In the genomic region with DNA sequence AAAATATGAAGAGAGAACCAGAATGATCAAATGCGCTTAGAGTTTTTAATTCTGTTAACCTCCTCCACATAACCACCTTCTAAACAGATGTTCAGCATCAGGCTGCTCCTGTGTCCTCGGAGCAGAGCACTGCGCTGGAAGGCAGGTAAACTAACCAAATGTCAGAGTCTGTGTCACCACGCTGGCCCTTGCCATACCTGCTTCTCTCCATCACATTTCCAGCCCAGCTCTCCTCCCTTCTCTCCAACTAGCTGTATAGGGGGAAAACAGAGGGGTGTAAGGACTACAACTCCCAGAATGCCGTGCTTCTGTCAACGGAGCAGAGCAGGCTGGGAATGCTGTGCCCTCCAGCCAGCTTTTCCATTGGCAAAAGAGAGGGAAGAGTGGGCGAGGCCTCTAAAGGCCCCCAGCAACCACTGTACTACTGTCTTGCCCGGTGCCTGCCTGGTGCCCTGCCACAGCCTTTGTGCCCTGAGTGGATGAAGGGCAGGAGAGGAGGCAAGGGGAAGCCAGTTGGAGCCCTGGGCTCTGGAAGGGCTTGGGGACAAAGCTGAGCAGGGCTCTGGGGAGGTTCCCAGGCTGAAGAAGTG, we compare ENCODE assay signal across 9 mouse cellular contexts. TPM values are rescaled to one million over a fixed set of nuclear protein-coding genes. Genes with fewer than 3 reads are reported as not detected.
DNase-seq lines count a peak whose midpoint lies in the region; ATAC-seq and TF ChIP-seq lines count a peak whose summit lies in the region.
"Had no signal": no experiment of that assay in that cellular context is flagged by ENCODE, and none has a peak within 500 bp of the region (broad histone marks: within the 10 kb centered on the region; RNA-seq: fewer than 3 reads in every experiment).

No protein-coding gene starts in this region.

- 0 out of 2 replicates have a peak overlapping the region, but pooled peaks have one; percentile 16 for H3K9ac ChIP-seq in liver, embryonic 11.5 days (ENCODE audit: low read depth, low read length)
- H3K9ac ChIP-seq in forebrain, embryonic 11.5 days (ENCODE audit: low read length) = peak overlapping the region; percentile 37; the same call in 1 of the 2 replicates
- 0 out of 2 replicates have a peak overlapping the region, but pooled peaks have one; percentile 6 for H3K9ac ChIP-seq in lung, embryonic 14.5 days

- H3K36me3 ChIP-seq in liver, embryonic 11.5 days (ENCODE audit: control insufficient read depth, insufficient read depth, low read length) = peaks cover 11% of the 10 kb centered on the region; the same call in 1 of the 2 replicates
- no peaks in the 10 kb centered on the region; the same call in 1 of the 2 replicates for H3K36me3 ChIP-seq in forebrain, embryonic 11.5 days (ENCODE audit: control insufficient read depth, insufficient read depth, low read length)
- peaks cover 36% of the 10 kb centered on the region for H3K36me3 ChIP-seq in lung, embryonic 14.5 days (ENCODE audit: insufficient read depth)

- no peak for DNase-seq in liver, embryonic 11.5 days (ENCODE audit: low spot score)
- no peak for DNase-seq in liver
- DNase-seq in forebrain, embryonic 11.5 days (ENCODE audit: low spot score) = peak; percentile 68
- DNase-seq in heart, postnatal 36 days = peak; percentile 31 to 48
- peak; percentile 79 to 80 for DNase-seq in layer of hippocampus, adult 18-20 months (ENCODE audit: low spot score in 2 of 2)
- peak; percentile 76 for DNase-seq in lung, embryonic 14.5 days
- peak; percentile 87 for DNase-seq in right cerebral cortex, adult 18-20 months
- no peak for DNase-seq in ovary, adult 18-20 months (ENCODE audit: low spot score)

- H3K4me3 ChIP-seq in liver, embryonic 11.5 days (ENCODE audit: low read depth, low read length) = no peak overlapping the region; the same call in 1 of the 2 replicates
- no peak overlapping the region for H3K4me3 ChIP-seq in forebrain, embryonic 11.5 days (ENCODE audit: low read depth, low read length)
- H3K4me3 ChIP-seq in lung, embryonic 14.5 days (ENCODE audit: low read depth, low read length) = 0 out of 2 replicates have a peak overlapping the region, but pooled peaks have one; percentile 2

- peak; percentile 44; the same call in 1 of the 2 replicates for ATAC-seq in liver, embryonic 11.5 days (replicated peaks; ENCODE audit: low FRiP score)
- peak; percentile 61 for ATAC-seq in forebrain, embryonic 11.5 days (replicated peaks; ENCODE audit: low FRiP score)
- peak; percentile 51; the same call in 1 of the 2 replicates for ATAC-seq in lung, embryonic 14.5 days (ENCODE audit: insufficient read depth)

- H3K9me3 ChIP-seq in liver, embryonic 11.5 days (ENCODE audit: control insufficient read depth, low read length) = no peaks in the 10 kb centered on the region
- H3K9me3 ChIP-seq in forebrain, embryonic 11.5 days (ENCODE audit: control insufficient read depth, low read length) = no peaks in the 10 kb centered on the region
- H3K9me3 ChIP-seq in lung, embryonic 14.5 days (ENCODE audit: low read depth, low read length) = no peaks in the 10 kb centered on the region

- no peak for TF ChIP-seq CTCF in lung, embryonic 14.5 days (IDR thresholded peaks at IDR 0.05; ENCODE audit: low read depth)

- no peaks in the 10 kb centered on the region for H3K27me3 ChIP-seq in liver, embryonic 11.5 days (replicated peaks; ENCODE audit: control insufficient read depth, insufficient read depth, low read length)
- no peaks in the 10 kb centered on the region for H3K27me3 ChIP-seq in forebrain, embryonic 11.5 days (ENCODE audit: control insufficient read depth, insufficient read depth, low read length)
- H3K27me3 ChIP-seq in lung, embryonic 14.5 days (ENCODE audit: insufficient read depth, low read length) = no peaks in the 10 kb centered on the region

- peaks cover 17% of the 10 kb centered on the region for H3K4me1 ChIP-seq in liver, embryonic 11.5 days (replicated peaks; ENCODE audit: control insufficient read depth, insufficient read depth, low read length)
- H3K4me1 ChIP-seq in forebrain, embryonic 11.5 days (replicated peaks; ENCODE audit: control insufficient read depth, insufficient read depth, low read length) = peaks cover 14% of the 10 kb centered on the region; the same call in 1 of the 2 replicates
- peaks cover 8% of the 10 kb centered on the region; the same call in 1 of the 2 replicates for H3K4me1 ChIP-seq in lung, embryonic 14.5 days (ENCODE audit: insufficient read depth)

- H3K27ac ChIP-seq in liver, embryonic 11.5 days (ENCODE audit: low read depth, low read length) = peak overlapping the region; percentile 52
- peak overlapping the region; percentile 68 for H3K27ac ChIP-seq in forebrain, embryonic 11.5 days (ENCODE audit: low read depth, low read length)
- no peak overlapping the region for H3K27ac ChIP-seq in lung, embryonic 14.5 days (ENCODE audit: low read depth)

- 51% methylated on average over 8 of the region's 8 CpGs for WGBS in liver, embryonic 11.5 days
- 57% methylated on average over 8 of the region's 8 CpGs for WGBS in forebrain, embryonic 11.5 days
- WGBS in lung, embryonic 14.5 days = 51% methylated on average over 8 of the region's 8 CpGs

- peak overlapping the region; percentile 51 for H3K4me2 ChIP-seq in liver, embryonic 11.5 days
- H3K4me2 ChIP-seq in forebrain, embryonic 11.5 days (ENCODE audit: low read depth, low read length, severe bottlenecking) = 0 out of 2 replicates have a peak overlapping the region, but pooled peaks have one; percentile 21
- H3K4me2 ChIP-seq in lung, embryonic 14.5 days = peak overlapping the region; percentile 34

- intact Hi-C loops in heart, postnatal 36 days (cut with DNase I) = loop anchor here (5.0 kb wide), 1 partner anchor 352 kb away; a partner anchor contains a TSS

RNA-seq across cellular contexts. Expression of a gene that starts 5.6 kb away (rescaled TPM):
- polyA plus RNA-seq in liver, embryonic 11.5 days (2014; fragmentation: Nextera tagmentation; extraction: Ambion mirVana) = 192 and 194 TPM in 2 replicates
- polyA plus RNA-seq in forebrain, embryonic 11.5 days (2014; fragmentation: Nextera tagmentation; extraction: Ambion mirVana) = 107 and 108 TPM in 2 replicates
- total RNA-seq in heart, postnatal 36 days (2021) = 100 to 1,000 TPM; 140 to 155 TPM
- 10 to 100 TPM; 37.2 to 42.5 TPM for total RNA-seq in layer of hippocampus, adult 18-20 months (2021)
- 162 and 168 TPM in 2 replicates for polyA plus RNA-seq in lung, embryonic 14.5 days (2014; fragmentation: Nextera tagmentation; extraction: Ambion mirVana)

RNA-seq across cellular contexts. Expression of a gene that starts 6.2 kb away (rescaled TPM):
- 16.0 and 18.0 TPM in 2 replicates for polyA plus RNA-seq in liver, embryonic 11.5 days (2014; fragmentation: Nextera tagmentation; extraction: Ambion mirVana)
- 49.8 and 54.5 TPM in 2 replicates for polyA plus RNA-seq in forebrain, embryonic 11.5 days (2014; fragmentation: Nextera tagmentation; extraction: Ambion mirVana)
- total RNA-seq in heart, postnatal 36 days (2021) = 10 to 100 TPM; 84.6 to 88.1 TPM
- 100 to 1,000 TPM; 154 to 155 TPM for total RNA-seq in layer of hippocampus, adult 18-20 months (2021)
- polyA plus RNA-seq in lung, embryonic 14.5 days (2014; fragmentation: Nextera tagmentation; extraction: Ambion mirVana) = 29.7 and 31.3 TPM in 2 replicates

RNA-seq across cellular contexts. Expression of a gene that starts 21.4 kb away (rescaled TPM):
- polyA plus RNA-seq in liver, embryonic 11.5 days (2014; fragmentation: Nextera tagmentation; extraction: Ambion mirVana) = 0.22 and 0.43 TPM in 2 replicates
- 0.44 and 0.69 TPM in 2 replicates for polyA plus RNA-seq in forebrain, embryonic 11.5 days (2014; fragmentation: Nextera tagmentation; extraction: Ambion mirVana)
- total RNA-seq in heart, postnatal 36 days (2021) = not detected
- 1 to 10 TPM in 1 of 2 experiments, under 1 TPM in 1; 0.68 to 3.0 TPM for total RNA-seq in layer of hippocampus, adult 18-20 months (2021)
- 0.07 TPM in 1 of 2 replicates, not detected in the other for polyA plus RNA-seq in lung, embryonic 14.5 days (2014; fragmentation: Nextera tagmentation; extraction: Ambion mirVana)
- total RNA-seq: liver, adult 2 months had no signal

RNA-seq across cellular contexts. Expression of a gene that starts 53.2 kb away (rescaled TPM):
- not detected in 2 replicates for polyA plus RNA-seq in liver, embryonic 11.5 days (2014; fragmentation: Nextera tagmentation; extraction: Ambion mirVana)
- 0.55 and 0.99 TPM in 2 replicates for polyA plus RNA-seq in forebrain, embryonic 11.5 days (2014; fragmentation: Nextera tagmentation; extraction: Ambion mirVana)
- not detected for total RNA-seq in heart, postnatal 36 days (2021)
- total RNA-seq in layer of hippocampus, adult 18-20 months (2021) = not detected
- polyA plus RNA-seq in lung, embryonic 14.5 days (2014; fragmentation: Nextera tagmentation; extraction: Ambion mirVana) = not detected in 2 replicates
- total RNA-seq: liver, adult 2 months had no signal
- polyA plus RNA-seq: liver, adult 2 months had no signal

Comparison
In these comparisons a context has a peak if more than half of its experiments do, and no peak if none do; other contexts are left out.
1. DNase-seq: peak in forebrain, embryonic 11.5 days (single experiment), heart, postnatal 36 days (2 of 2), layer of hippocampus, adult 18-20 months (2 of 2), lung, embryonic 14.5 days (single experiment) and right cerebral cortex, adult 18-20 months (single experiment); none in liver, embryonic 11.5 days (single experiment), liver (single experiment) and ovary, adult 18-20 months (single experiment).
2. Peak in every context shown above with its lines, with median percentiles within 50 percentile points of each other: ATAC-seq, H3K4me2 ChIP-seq and H3K9ac ChIP-seq.